ENCODE assay signal across 10 mouse cellular contexts in genomic region chr15:79098868-79099267, GRCm38 (mm10). TPM values are rescaled to one million over a fixed set of nuclear protein-coding genes. Genes with fewer than 3 reads are reported as not detected.
DNase-seq lines count a peak whose midpoint lies in the region; TF ChIP-seq lines count a peak whose summit lies in the region.
"Had no signal": no experiment of that assay in that cellular context is flagged by ENCODE, and none has a peak within 500 bp of the region (broad histone marks: within the 10 kb centered on the region; RNA-seq: fewer than 3 reads in every experiment).

No protein-coding gene starts in this region.

- no peak for DNase-seq in layer of hippocampus, adult 2 months (ENCODE audit: low spot score in 2 of 2)
- no peak for DNase-seq in layer of hippocampus, adult 11-12 months (ENCODE audit: low spot score)
- DNase-seq in heart, postnatal 10 days: peak; percentile 58 to 59
- no peak for DNase-seq in limb, embryonic 10.5 days (ENCODE audit: low spot score)
- DNase-seq in retina, postnatal 1 day: no peak
- no peak for DNase-seq in retina, embryonic 14.5 days (ENCODE audit: low spot score)
- no peak for DNase-seq in urinary bladder, postnatal 25 days (ENCODE audit: low spot score)
- DNase-seq: adrenal gland, postnatal 10 days had no signal

- peak overlapping the region; percentile 91 for H3K27ac ChIP-seq in layer of hippocampus, adult 2 months
- peak overlapping the region; percentile 50; the same call in 1 of the 2 replicates for H3K27ac ChIP-seq in limb, embryonic 10.5 days
- H3K27ac ChIP-seq in small intestine, adult 2 months (ENCODE audit: insufficient read depth, low read depth, low read length): peak overlapping the region; percentile 50; the same call in 1 of the 2 replicates

- no peak for TF ChIP-seq POLR2A in small intestine, adult 2 months (IDR thresholded peaks at IDR 0.05; ENCODE audit: low read depth, low read length)

- no peak overlapping the region for H3K4me3 ChIP-seq in layer of hippocampus, adult 2 months
- H3K4me3 ChIP-seq in limb, embryonic 10.5 days: no peak overlapping the region
- H3K4me3 ChIP-seq in small intestine, adult 2 months (ENCODE audit: low read depth, low read length): no peak overlapping the region
- H3K4me3 ChIP-seq: hindbrain, embryonic 15.5 days had no signal

- peaks cover 37% of the 10 kb centered on the region for H3K4me1 ChIP-seq in limb, embryonic 10.5 days
- peaks cover 3% of the 10 kb centered on the region for H3K4me1 ChIP-seq in small intestine, adult 2 months (ENCODE audit: control insufficient read depth, insufficient read depth, insufficient read length, low read length)

- 60% methylated on average over 7 of the region's 7 CpGs for WGBS in limb, embryonic 10.5 days
- whole genome bisulfite sequencing in small intestine, adult 2 months: 74% methylated on average over 7 of the region's 7 CpGs

- H3K36me3 ChIP-seq in limb, embryonic 10.5 days: peaks cover 26% of the 10 kb centered on the region
- H3K36me3 ChIP-seq in small intestine, adult 2 months (ENCODE audit: control insufficient read depth, insufficient read depth, low read length): peaks cover 14% of the 10 kb centered on the region

- intact Hi-C loops in heart, postnatal 10 days (cut with DNase I): no loop called here

- H3K27me3 ChIP-seq in limb, embryonic 10.5 days (ENCODE audit: low read depth, poor library complexity, severe bottlenecking): no peaks in the 10 kb centered on the region
- no peaks in the 10 kb centered on the region for H3K27me3 ChIP-seq in small intestine, adult 2 months (ENCODE audit: control insufficient read depth, insufficient read depth, low read length)
- H3K27me3 ChIP-seq: hindbrain, embryonic 15.5 days had no signal

- H3K9me3 ChIP-seq in limb, embryonic 10.5 days (replicated peaks): no peaks in the 10 kb centered on the region
- H3K9me3 ChIP-seq: hindbrain, embryonic 15.5 days had no signal

- TF ChIP-seq CTCF in layer of hippocampus, adult 2 months (conservative IDR thresholded peaks at IDR 0.05): no peak
- TF ChIP-seq CTCF in small intestine, adult 2 months (IDR thresholded peaks at IDR 0.05; ENCODE audit: extremely low read depth, insufficient read length, insufficient replicate concordance, low read depth, low read length): no peak

RNA-seq across cellular contexts. Expression of gene Micall1, which starts 9.8 kb away (rescaled TPM):
- total RNA-seq in layer of hippocampus, adult 2 months (2021): 10 to 100 TPM; 31.4 to 35.3 TPM
- total RNA-seq in heart, postnatal 10 days (2021): 10 to 100 TPM; 80.2 to 82.8 TPM
- polyA plus RNA-seq in limb, embryonic 10.5 days (2016; fragmentation: Nextera tagmentation; extraction: Ambion mirVana): 6.8 and 9.7 TPM in 2 replicates
- 18.8 and 23.8 TPM in 2 replicates for polyA plus RNA-seq in small intestine, adult 2 months (2012; rRNA removed)

RNA-seq across cellular contexts. Expression of gene Eif3l, which starts 23.9 kb away (rescaled TPM):
- total RNA-seq in layer of hippocampus, adult 2 months (2021): 10 to 100 TPM; 68.9 to 69.5 TPM
- total RNA-seq in heart, postnatal 10 days (2021): 10 to 100 TPM; 94.5 to 95.7 TPM
- polyA plus RNA-seq in limb, embryonic 10.5 days (2016; fragmentation: Nextera tagmentation; extraction: Ambion mirVana): 278 and 295 TPM in 2 replicates
- polyA plus RNA-seq in small intestine, adult 2 months (2012; rRNA removed): 52.5 and 88.3 TPM in 2 replicates

RNA-seq across cellular contexts. Expression of gene Ankrd54, which starts 36.2 kb away (rescaled TPM):
- 10 to 100 TPM; 17.4 to 19.5 TPM for total RNA-seq in layer of hippocampus, adult 2 months (2021)
- total RNA-seq in heart, postnatal 10 days (2021): 10 to 100 TPM in 1 of 2 experiments, 1 to 10 TPM in 1; 9.1 to 10.7 TPM
- polyA plus RNA-seq in limb, embryonic 10.5 days (2016; fragmentation: Nextera tagmentation; extraction: Ambion mirVana): 73.8 and 77.9 TPM in 2 replicates
- polyA plus RNA-seq in small intestine, adult 2 months (2012; rRNA removed): 70.4 and 92.7 TPM in 2 replicates

RNA-seq across cellular contexts. Expression of gene Polr2f, which starts 41.9 kb away (rescaled TPM):
- total RNA-seq in layer of hippocampus, adult 2 months (2021): 100 to 1,000 TPM in 1 of 2 experiments, 10 to 100 TPM in 1; 97.9 to 103 TPM
- 100 to 1,000 TPM; 118 to 130 TPM for total RNA-seq in heart, postnatal 10 days (2021)
- 351 and 426 TPM in 2 replicates for polyA plus RNA-seq in limb, embryonic 10.5 days (2016; fragmentation: Nextera tagmentation; extraction: Ambion mirVana)
- polyA plus RNA-seq in small intestine, adult 2 months (2012; rRNA removed): 18.3 and 32.2 TPM in 2 replicates

RNA-seq across cellular contexts. Expression of gene 1700088E04Rik, which starts 42.2 kb away (rescaled TPM):
- total RNA-seq in layer of hippocampus, adult 2 months (2021): 10 to 100 TPM in 1 of 2 experiments, 1 to 10 TPM in 1; 8.8 to 10.3 TPM
- total RNA-seq in heart, postnatal 10 days (2021): 1 to 10 TPM; 1.8 to 2.3 TPM
- polyA plus RNA-seq in limb, embryonic 10.5 days (2016; fragmentation: Nextera tagmentation; extraction: Ambion mirVana): 5.2 and 5.7 TPM in 2 replicates
- 0.56 and 1.2 TPM in 2 replicates for polyA plus RNA-seq in small intestine, adult 2 months (2012; rRNA removed)

Comparison
In these comparisons a context has a peak if more than half of its experiments do, and no peak if none do; other contexts are left out.
1. DNase-seq: peak in heart, postnatal 10 days (2 of 2); none in layer of hippocampus, adult 2 months (0 of 2), layer of hippocampus, adult 11-12 months (single experiment), limb, embryonic 10.5 days (single experiment), retina, postnatal 1 day (single experiment), retina, embryonic 14.5 days (single experiment) and urinary bladder, postnatal 25 days (single experiment).
2. Peak in every context shown above with its lines, with median percentiles within 50 percentile points of each other: H3K27ac ChIP-seq.